Mouse (Mus musculus) E14TG2a.4 (cell line): ENCODE results near the gene Serpini2.
"Not testable (repeated sequence)": the region's sequence is repeated elsewhere in the genome, so short reads cannot be mapped to it uniquely, and the experiment has no call there.

Experiments
- H3K27me3 ChIP-seq: 2 replicates; pipeline ENCODE4 v1.6.1; 2014; ENCODE audit warnings: low read length, control low read depth; ENCODE audit not compliant: insufficient read depth
- H3K36me3 ChIP-seq: 2 replicates; pipeline ENCODE4 v1.6.1; 2014; ENCODE audit warnings: low read length, control low read depth; ENCODE audit not compliant: insufficient read depth
- H3K4me1 ChIP-seq: replicated peaks from 2 replicates; pipeline ENCODE4 v1.6.1; 2014; ENCODE audit warnings: low read depth, low read length, control low read depth
- H3K4me3 ChIP-seq: replicated peaks from 2 replicates; pipeline ENCODE4 v1.5.1; 2014; ENCODE audit warnings: mild to moderate bottlenecking, low read length
- H3K9me3 ChIP-seq: 2 replicates; pipeline ENCODE4 v1.6.1; 2014; ENCODE audit warnings: low read length, control low read depth
- CTCF ChIP-seq: conservative IDR thresholded peaks from 2 replicates; pipeline ENCODE4 v1.5.1; 2014; ENCODE audit warnings: low read length
- NANOG ChIP-seq: IDR thresholded peaks from 2 replicates; pipeline ENCODE4 v1.6.1; 2014; ENCODE audit warnings: borderline replicate concordance, low read length, mixed read lengths
- POU5F1 ChIP-seq: IDR thresholded peaks from 2 replicates; pipeline ENCODE4 v1.6.1; 2014; ENCODE audit warnings: low read length, borderline replicate concordance

The Serpini2 gene

DNA sequence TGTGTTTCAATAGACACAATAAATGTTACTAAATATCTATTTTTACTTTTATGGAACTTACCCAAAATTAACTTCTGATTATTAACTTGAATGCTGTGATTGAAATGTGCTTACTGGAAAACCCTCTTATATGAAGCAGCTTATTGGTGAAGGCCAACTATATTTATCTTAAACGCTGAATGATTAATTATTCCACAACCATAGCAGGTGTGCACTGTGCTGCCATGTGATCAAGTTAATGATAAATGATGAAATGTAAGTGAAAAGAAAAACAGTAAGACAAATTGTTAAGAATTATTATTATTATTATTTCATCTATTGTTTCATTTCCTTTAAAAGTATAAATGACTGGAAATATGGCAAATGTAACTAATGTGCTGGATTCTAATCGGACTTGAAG is at the start of gene Serpini2:
TSS of gene Serpini2 (minus strand) at position 101 of the 400 bp plus-strand sequence.
- no peak within 1 kb of the TSS for H3K4me3 ChIP-seq
- H3K9me3 ChIP-seq: no peaks in the 10 kb centered on the region
- TF ChIP-seq POU5F1 (no peak), CTCF (no peak), NANOG (no peak)
- no peaks in the 10 kb centered on the region for H3K4me1 ChIP-seq
- H3K36me3 ChIP-seq: no peaks in the 10 kb centered on the region
- H3K27me3 ChIP-seq: no peaks in the 10 kb centered on the region

DNA sequence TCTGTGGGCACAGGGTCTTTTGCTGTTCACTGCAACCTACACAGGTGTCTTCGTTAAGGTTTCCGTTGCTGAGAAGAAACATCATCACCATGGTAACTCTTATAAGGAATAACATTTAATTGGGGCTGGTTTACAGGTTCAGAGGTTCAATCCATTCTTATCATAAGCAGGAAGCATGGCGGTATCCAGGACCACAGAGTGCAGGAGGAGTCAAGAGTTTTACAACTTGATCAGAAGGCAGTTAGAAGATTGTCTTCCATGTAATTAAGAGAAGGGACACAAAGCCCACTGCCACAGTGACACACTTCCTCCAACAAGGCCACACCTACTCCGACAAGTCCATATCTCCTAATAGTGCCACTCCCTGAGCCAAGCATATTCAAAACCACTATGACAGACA is 39.0 kb upstream of the Serpini2 start:
- no peaks in the 10 kb centered on the region for H3K36me3 ChIP-seq
- no peak overlapping the region for H3K4me3 ChIP-seq
- no peaks in the 10 kb centered on the region for H3K4me1 ChIP-seq
- TF ChIP-seq POU5F1: no peak
- no peaks in the 10 kb centered on the region for H3K27me3 ChIP-seq
- no peaks in the 10 kb centered on the region for H3K9me3 ChIP-seq

DNA sequence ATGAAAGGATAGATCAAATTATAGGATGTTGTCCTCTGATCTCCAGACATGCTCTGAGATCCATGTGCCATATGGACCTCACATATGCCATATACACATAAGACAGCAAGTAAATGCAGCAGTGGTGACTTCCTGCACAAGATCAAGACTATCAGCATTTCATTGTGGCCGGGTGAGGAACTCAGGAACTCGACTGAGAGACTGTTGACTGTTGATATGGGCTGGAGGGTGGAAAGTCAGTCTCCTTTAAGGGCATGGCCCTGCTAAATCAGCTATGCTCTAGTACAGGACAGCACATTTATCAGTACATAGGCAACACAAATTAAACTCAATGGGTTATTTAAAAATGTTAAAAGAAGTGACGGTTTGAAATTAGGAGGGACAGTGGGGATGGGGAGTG is 38.4 kb upstream of the Serpini2 start:
- Histone ChIP-seq H3K27me3 (no peaks in the 10 kb centered on the region), H3K4me1 (no peaks in the 10 kb centered on the region), H3K9me3 (no peaks in the 10 kb centered on the region), H3K4me3 (no peak overlapping the region), H3K36me3 (no peaks in the 10 kb centered on the region)
- TF ChIP-seq CTCF: no peak
- TF ChIP-seq NANOG: no peak
- TF ChIP-seq POU5F1: no peak

DNA sequence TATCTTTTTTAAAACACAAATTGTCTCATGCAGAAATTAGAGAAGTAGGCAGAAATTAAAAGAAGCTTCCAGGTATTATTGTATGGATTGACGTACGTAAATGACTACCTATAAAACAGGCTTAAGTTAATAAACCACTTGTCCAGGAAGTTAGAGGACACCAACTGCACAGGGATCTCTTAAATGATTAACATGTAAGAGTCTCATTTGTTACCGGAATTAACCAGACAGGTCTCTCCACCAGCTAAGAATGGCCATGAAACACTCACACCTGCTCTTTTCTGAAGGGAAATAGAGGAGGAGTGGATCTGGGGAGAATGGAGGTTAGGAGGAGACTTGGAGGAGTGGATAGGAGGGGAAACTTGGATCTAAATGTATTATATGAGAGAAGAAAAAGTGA is 35.7 kb upstream of the Serpini2 start:
- Histone ChIP-seq H3K36me3 (no peaks in the 10 kb centered on the region), H3K9me3 (no peaks in the 10 kb centered on the region), H3K4me1 (no peaks in the 10 kb centered on the region), H3K27me3 (no peaks in the 10 kb centered on the region), H3K4me3 (no peak overlapping the region)
- TF ChIP-seq CTCF (no peak), POU5F1 (no peak), NANOG (no peak)

DNA sequence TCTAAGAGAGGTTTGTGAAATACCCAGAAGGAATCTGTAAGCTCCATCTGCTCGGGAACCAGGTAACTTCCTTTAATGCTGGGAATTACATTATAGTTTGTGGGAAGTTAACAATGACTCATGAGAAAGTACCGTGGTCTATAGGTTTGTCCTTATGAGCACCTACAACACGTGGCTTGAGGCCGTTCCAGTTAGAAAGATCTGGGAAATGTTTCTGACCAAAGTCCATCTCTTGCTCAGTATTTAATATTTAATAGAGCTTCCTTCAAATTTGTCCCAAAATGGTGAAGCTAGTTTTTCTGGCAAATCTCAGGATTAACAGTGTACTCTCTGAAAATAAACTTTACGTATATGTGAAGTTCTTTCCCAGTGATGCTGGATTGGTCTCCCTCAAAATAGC is 34.7 kb upstream of the Serpini2 start:
- Histone ChIP-seq H3K4me3 (no peak overlapping the region), H3K27me3 (no peaks in the 10 kb centered on the region), H3K36me3 (no peaks in the 10 kb centered on the region), H3K4me1 (no peaks in the 10 kb centered on the region), H3K9me3 (no peaks in the 10 kb centered on the region)
- TF ChIP-seq NANOG (no peak), POU5F1 (no peak), CTCF (no peak)

DNA sequence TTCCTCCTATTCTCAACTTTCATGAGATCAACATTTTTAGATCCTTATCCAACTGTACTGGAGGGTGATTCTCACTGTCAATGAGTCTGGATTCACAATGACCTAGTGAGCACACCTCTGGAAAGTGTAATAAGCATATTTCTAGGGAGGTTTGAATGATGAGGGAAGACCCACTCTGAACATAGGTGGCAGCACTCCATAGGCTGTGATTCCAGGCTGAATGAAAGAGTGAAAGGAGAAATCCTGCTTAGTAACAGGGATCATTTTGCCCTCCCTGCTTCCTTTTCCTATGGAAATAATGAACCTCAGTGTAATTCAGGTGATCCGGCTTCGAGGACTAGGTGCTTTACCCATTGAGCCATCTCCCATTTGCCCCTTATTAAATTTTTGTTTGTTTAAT is 31.2 kb upstream of the Serpini2 start:
- TF ChIP-seq POU5F1: no peak
- no peak for TF ChIP-seq CTCF
- TF ChIP-seq NANOG: no peak
- H3K27me3 ChIP-seq: no peaks in the 10 kb centered on the region
- H3K36me3 ChIP-seq: no peaks in the 10 kb centered on the region
- no peak overlapping the region for H3K4me3 ChIP-seq
- no peaks in the 10 kb centered on the region for H3K4me1 ChIP-seq
- H3K9me3 ChIP-seq: no peaks in the 10 kb centered on the region

DNA sequence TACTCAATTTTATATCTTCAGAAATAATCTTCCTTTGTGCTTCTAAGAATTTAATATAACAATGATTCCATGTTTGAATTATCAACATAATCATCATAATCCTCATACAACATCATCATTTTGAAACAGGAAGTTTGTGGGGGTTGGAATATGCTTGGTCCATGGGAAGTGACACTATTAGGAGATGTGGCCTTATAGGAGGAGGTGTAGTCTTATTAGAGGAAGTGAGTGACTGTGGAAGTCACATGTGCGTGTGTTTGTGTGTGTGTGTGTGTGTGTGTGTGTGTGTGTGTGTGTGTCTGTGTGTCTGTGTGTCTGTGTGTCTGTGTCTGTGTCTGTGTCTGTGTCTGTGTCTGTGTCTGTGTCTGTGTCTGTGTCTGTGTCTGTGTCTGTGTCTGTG is 29.6 kb upstream of the Serpini2 start:
- H3K9me3 ChIP-seq, H3K27me3 ChIP-seq, H3K4me3 ChIP-seq, H3K4me1 ChIP-seq, H3K36me3 ChIP-seq: not testable (repeated sequence)

DNA sequence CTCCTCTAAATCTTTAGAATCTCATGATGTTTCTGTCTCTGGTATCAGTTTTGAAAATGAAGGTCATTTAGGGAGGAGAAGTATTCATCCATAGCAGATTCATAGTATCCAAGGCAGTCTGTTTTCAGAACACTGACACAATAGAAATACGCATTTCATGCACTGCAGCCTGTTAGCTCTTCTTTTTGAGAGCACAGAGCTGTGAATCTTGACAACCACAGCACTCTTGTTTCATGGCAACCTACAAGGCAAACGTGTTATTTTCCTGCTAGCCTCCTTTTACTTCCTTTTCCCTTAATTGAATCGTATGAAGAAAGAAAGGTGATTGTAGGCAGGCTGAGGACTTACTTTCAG is 27.9 kb upstream of the Serpini2 start:
- Histone ChIP-seq H3K27me3 (no peaks in the 10 kb centered on the region), H3K4me3 (no peak overlapping the region), H3K4me1 (no peaks in the 10 kb centered on the region), H3K9me3 (no peaks in the 10 kb centered on the region), H3K36me3 (no peaks in the 10 kb centered on the region)
- TF ChIP-seq NANOG (no peak), POU5F1 (no peak), CTCF (no peak)

DNA sequence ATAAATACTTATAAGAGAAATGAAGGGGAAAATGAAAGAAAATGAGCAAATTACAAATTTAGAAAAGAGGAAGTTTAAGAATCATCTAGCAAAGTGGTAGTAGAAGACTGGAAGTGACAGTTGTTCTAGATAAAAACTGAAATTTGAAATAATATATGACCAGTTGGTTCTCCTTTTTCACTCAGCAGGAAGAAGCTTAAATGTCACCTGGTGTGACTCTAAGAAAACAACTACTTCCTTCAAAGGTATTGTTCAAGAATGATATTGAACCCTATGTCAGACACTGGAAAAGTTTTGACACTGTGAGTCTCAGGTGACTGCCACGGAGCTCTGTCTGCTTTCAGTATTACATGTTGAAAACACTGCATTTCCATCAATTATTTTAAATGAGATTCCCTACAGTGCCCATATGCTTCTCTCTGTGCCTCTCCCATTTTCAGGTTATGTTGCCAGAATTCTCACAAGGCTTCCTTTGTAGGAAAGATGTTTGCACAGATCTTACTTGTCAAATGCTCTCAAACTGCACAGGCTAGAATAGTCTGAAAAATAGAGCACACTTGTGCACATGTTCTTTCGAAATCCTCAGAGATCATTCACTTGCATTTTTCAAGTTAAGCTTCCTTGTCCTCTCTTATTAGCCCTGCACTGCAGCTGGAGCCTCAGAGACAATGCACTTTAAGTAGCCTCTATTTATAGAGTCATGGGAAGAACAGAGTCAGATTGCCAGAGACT is 27.3 kb upstream of the Serpini2 start:
- Histone ChIP-seq H3K4me1 (no peaks in the 10 kb centered on the region), H3K9me3 (no peaks in the 10 kb centered on the region)
- no peak for TF ChIP-seq POU5F1
- no peak for TF ChIP-seq NANOG
- no peak for TF ChIP-seq CTCF

More for the DNA sequence above, 27.3 kb upstream of the Serpini2 start:
- Histone ChIP-seq H3K36me3 (no peaks in the 10 kb centered on the region), H3K27me3 (no peaks in the 10 kb centered on the region), H3K4me3 (no peak overlapping the region)
